Mouse (Mus musculus) spleen, adult 2 months (tissue): ENCODE results near the gene Gcnt4.

Experiments used
- CTCF ChIP-seq: fragments of 200-500 bp; IDR thresholded peaks from 2 replicates; pipeline ENCODE4 v1.5.1; 2011; ENCODE audit warnings: mild to moderate bottlenecking, inconsistent platforms; ENCODE audit not compliant: insufficient read depth, insufficient read length, insufficient replicate concordance; ENCODE audit errors: extremely low read depth
- POLR2A ChIP-seq: fragments of 200-500 bp; IDR thresholded peaks from 2 replicates; pipeline ENCODE4 v1.6.1; 2011; ENCODE audit warnings: low read depth, low read length, inconsistent platforms

DNA sequence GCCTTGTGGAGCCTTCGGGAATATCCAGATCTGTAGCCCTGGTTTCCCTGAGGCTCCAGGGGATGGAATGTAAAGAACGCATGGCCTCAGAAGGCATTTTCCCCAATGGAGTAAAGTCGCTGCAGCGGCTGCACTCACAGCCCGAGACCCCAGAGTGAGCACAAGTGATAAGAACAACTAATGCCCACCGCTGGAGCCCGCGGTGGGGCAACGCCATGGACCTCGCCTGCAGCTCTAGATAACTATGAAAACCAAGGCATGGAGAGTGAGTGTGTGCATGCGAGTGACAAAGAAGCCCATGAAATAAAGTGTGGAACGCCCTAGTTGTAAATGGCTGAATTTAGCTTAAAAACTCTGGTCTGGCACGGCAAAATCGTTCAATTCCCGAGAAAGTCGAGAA, 64.6 kb downstream of the Gcnt4 start:
- no peak for TF ChIP-seq CTCF
- TF ChIP-seq POLR2A, result no peak
